8 mouse cellular contexts compared by ENCODE assay signal in genomic region chr4:83323910-83324684, GRCm38 (mm10). TPM values are rescaled to one million over a fixed set of nuclear protein-coding genes. Genes with fewer than 3 reads are reported as not detected.
A peak's percentile ranks its signal among the peaks of the same experiment; 100 is the strongest.
DNase-seq lines count a peak whose midpoint lies in the region; ATAC-seq lines count a peak whose summit lies in the region.

TSS of gene Ttc39b (minus strand) at chr4:83324255.

- peak; percentile 98 for ATAC-seq in hindbrain, embryonic 13.5 days (ENCODE audit: low FRiP score)

- under 1% methylated on average over 59 of the region's 59 CpGs for WGBS in hindbrain, embryonic 13.5 days

- H3K36me3 ChIP-seq in hindbrain, embryonic 13.5 days: no peaks in the 10 kb centered on the region

- peaks cover 15% of the 10 kb centered on the region; the same call in 1 of the 2 replicates for H3K4me1 ChIP-seq in hindbrain, embryonic 13.5 days (replicated peaks)

- H3K27ac ChIP-seq in hindbrain, embryonic 13.5 days: no peak within 1 kb of the TSS; the same call in 1 of the 2 replicates

- H3K27me3 ChIP-seq in hindbrain, embryonic 13.5 days: peaks cover 14% of the 10 kb centered on the region; the same call in 1 of the 2 replicates

- H3K9ac ChIP-seq in hindbrain, embryonic 13.5 days: peak within 1 kb of the TSS; percentile 75

- peak; percentile 97 for DNase-seq in R1 (ENCODE audit: low read depth, low spot score)
- peak; percentile 88 to 89 for DNase-seq in cerebellum, postnatal 14 days
- peak; percentile 92 to 96 for DNase-seq in frontal cortex, postnatal 14 days (ENCODE audit: low spot score in 2 of 2)
- DNase-seq in layer of hippocampus, postnatal 36 days: peak; percentile 96 to 97
- DNase-seq in lung, postnatal 25 days (ENCODE audit: low spot score): peak; percentile 99
- peak; percentile 74 for DNase-seq in retina, adult 2 months (ENCODE audit: low read depth, low spot score)
- DNase-seq in thymus, postnatal 25 days: peak; percentile 93

- no peaks in the 10 kb centered on the region for H3K9me3 ChIP-seq in hindbrain, embryonic 13.5 days

- peak within 1 kb of the TSS; percentile 71 for H3K4me3 ChIP-seq in hindbrain, embryonic 13.5 days

- peak within 1 kb of the TSS; percentile 99 for H3K4me2 ChIP-seq in hindbrain, embryonic 13.5 days

RNA-seq across cellular contexts. Expression of gene Ttc39b, which starts in this region (rescaled TPM):
- polyA plus RNA-seq in hindbrain, embryonic 13.5 days (2015; fragmentation: Nextera tagmentation; extraction: Ambion mirVana): 5.3 and 5.5 TPM in 2 replicates
- 10 to 100 TPM; 34.9 to 36.5 TPM for total RNA-seq in layer of hippocampus, postnatal 36 days (2021)
